Mouse (Mus musculus) heart, postnatal 25 days (tissue): Measurements from ENCODE around the gene Tpm4. TPM values are rescaled to one million over a fixed set of nuclear protein-coding genes. Genes with fewer than 3 reads are reported as not detected.

Source experiments
- DNase-seq: peaks from one replicate; pipeline ENCODE4 v3.0.0; 2022; ENCODE audit warnings: low spot score
- intact Hi-C: fragments of 180-260 bp; cut with DNase I; formaldehyde crosslinking; loops from one replicate; pipeline ENCODE4 v1.15.1; 2025
- total RNA-seq, 2 experiments: library from RNA; stranded (reverse); gene quantifications; 2 replicates each; pipeline ENCODE4 v1.2.3; 2021

The Tpm4 gene
- total RNA-seq, 2 experiments from 2014 or later = 105 to 108 TPM

DNA sequence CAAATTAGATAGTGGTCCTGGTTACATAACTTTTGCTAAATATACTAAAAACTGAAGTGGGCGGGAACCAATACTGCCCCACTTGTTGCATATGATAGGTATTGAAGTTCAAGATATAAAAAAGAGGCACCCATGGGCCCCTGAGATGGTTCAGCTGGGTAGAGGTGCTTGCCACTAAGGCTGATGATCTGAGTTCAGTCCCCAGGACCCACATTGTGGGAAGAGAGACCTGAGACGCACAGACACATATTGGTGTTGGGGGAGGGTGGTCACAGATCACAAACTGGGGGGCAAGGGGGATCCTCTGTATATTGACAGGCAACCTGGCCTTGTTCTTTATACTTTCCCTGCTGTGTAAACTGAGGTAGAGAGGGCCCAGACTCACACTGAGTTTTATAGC is 2.7 kb downstream of the Tpm4 start:
- no peak for DNase-seq
- intact Hi-C loops = no loop called here

DNA sequence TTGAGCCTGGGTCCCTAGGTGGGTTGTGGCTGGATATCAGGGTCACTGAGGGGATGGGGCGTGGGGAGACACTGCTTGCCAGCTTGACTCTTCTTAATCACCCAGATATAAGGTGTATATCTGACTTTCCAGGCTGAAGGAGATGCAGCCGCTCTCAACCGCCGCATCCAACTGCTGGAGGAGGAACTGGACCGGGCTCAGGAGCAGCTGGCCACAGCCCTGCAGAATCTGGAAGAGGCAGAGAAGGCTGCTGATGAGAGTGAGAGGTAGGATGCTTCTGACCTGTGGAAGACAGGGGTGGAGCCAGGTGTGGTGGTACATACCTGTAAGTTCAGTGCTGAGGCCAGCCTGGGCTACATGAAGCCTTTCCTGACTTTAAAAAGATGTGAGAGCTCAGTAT is 3.7 kb downstream of the Tpm4 start:
- intact Hi-C loops = loop anchor here (2.0 kb wide), 1 partner anchor 22 kb away; the partner anchor contains the start of gene Rab8a
- no peak for DNase-seq

DNA sequence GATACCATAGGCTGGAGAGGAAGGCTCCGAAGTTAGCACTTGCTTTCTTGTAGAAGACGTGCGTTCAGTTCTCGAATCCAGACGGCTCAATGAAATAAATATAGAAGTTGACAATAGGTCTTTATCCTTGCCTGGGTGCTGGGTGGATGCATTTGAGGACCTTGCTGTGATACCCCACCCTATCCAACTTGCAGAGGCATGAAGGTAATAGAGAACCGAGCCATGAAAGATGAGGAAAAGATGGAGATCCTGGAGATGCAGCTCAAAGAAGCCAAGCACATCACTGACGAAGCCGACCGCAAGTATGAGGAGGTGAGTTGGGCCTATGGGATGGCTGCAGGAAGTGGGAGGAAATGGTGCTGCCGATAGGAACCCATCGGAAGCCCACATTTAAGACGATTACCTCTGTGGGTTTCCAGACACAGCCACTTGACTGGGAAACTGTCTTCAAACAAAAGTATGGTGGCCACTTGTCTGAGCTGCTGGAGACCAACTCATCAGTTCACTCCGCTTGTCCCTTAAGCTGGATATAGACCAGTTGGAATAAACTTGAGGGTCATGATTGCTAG is 8.6 kb downstream of the Tpm4 start:
- no peak for DNase-seq
- intact Hi-C loops = no loop called here

DNA sequence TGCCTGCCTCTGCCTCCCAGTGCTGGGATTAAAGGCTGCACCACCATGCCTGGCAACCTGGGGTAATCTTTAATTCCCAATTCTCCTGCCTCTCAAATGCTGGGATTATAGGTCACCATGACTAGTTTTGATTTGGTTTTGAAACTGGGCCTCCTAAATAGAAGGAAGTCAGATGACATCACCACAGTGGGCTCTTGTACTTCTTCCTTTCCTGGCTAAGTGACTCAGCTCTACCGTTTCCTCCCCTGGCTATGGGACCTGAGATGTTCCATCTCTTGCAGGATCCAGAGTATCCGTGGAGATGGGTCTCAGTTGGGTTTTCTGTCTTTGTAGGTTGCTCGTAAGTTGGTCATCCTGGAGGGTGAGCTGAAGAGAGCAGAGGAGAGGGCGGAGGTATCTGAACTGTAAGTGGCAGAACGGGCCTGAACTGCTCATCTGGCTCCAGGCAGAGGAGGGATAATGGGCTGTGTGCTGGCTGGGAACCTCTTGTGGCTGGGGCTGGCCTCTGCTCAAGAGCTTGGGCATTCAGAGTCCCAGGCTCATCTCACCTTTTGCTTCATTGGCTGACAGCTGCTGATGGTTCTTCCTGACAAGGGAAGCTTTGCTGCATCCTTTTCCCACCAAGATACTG is 9.7 kb downstream of the Tpm4 start:
- no peak for DNase-seq
- intact Hi-C loops = no loop called here

DNA sequence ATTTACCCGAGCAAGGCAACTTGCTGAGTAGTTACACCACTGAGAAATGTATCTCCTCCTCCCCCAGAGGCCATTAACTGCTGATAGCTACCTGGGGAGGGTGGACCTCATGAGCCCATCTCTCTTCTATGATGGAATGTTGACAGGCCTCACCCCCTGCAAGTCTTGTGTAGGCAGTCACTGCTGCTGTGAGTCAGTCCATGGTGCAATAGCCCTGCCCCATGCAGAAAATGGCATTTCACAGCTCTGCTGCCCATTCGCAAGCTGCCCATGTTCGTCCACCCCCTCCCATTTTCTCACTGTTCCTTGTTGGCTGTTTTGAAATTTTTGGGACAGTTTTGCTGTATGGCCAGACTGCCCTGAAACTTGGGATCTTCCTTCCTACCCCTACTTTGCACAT is 10.7 kb downstream of the Tpm4 start:
- DNase-seq = no peak

DNA sequence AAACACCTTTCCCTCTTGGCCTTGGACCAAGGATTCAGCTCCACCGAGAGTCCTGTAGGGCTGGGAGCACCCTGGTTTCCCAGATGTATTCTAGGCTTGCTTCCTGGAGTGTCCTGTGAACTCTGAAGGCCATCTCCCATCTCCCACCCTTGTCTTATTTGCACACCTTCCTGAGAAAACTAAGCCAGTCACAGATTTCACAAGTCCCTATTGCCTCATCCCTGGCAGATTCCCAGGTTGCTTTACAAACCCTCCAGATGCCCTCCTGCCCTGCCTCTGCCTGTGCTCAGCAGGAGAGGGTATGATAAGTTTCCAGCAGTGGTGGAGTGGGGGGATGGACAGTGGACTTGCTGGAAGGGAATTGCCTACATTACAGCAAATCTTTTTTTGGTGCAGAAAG is 11.3 kb downstream of the Tpm4 start:
- intact Hi-C loops = no loop called here
- DNase-seq = no peak

More for the DNA sequence above, 10.7 kb downstream of the Tpm4 start:
- intact Hi-C loops = no loop called here

DNA sequence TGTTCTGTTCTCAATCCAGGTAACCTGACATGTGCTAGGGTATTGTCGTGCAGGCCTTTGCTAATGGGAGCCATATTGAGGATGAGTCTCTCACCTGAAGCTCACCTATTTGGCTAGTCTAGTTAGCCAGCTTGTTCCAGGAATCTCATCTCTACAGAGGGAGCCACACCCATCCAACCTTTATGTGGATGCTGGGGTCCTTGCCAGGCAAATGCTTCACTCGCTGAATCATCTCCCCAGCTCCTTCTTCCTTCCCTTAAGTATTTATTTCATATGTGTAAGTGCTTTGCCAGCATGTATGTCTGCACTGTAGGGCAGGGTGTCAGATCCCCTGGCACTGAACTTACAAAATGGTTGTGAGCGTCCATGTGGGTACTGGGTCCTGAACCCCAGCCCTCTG is 11.8 kb downstream of the Tpm4 start:
- intact Hi-C loops = no loop called here
- no peak for DNase-seq

DNA sequence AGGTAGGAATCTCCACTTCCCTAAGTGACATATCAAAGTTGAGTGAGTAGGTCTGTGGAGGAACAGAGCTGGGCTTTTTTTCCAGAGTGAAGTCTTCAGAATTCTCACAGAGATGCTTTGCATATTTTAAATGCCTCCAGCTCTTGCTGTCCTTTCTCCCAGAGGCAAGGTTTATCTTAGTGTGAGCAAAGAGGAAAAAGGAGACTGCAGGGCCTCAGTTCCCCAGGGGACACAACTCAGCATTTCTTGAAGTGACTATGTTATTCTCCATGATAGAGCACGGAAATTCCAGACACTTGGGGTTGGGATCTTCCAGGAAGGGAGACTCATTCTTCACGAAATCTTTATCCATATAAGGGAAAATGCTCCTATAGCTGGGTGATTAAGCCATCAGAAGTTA is 12.5 kb downstream of the Tpm4 start:
- no peak for DNase-seq
- intact Hi-C loops = no loop called here

DNA sequence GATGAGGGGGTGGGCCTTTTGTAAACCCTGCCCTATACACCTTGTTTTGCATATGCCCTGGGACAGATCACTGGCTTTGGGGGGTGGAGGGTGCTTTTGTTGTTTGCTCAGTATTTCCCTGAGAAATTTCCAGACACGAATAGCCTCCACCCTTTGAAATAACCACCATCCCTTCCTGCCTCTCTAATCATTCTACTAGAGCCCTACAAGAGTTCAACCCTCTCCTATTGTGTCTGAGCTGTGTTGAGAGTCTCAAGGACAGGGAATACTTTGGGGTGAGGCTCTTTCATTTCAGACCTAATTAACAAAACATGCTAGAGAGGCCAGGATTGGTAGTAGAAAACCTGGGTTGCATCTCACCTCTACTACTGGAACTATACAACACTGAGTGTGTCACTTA is 14.3 kb downstream of the Tpm4 start:
- intact Hi-C loops = no loop called here
- no peak for DNase-seq

DNA sequence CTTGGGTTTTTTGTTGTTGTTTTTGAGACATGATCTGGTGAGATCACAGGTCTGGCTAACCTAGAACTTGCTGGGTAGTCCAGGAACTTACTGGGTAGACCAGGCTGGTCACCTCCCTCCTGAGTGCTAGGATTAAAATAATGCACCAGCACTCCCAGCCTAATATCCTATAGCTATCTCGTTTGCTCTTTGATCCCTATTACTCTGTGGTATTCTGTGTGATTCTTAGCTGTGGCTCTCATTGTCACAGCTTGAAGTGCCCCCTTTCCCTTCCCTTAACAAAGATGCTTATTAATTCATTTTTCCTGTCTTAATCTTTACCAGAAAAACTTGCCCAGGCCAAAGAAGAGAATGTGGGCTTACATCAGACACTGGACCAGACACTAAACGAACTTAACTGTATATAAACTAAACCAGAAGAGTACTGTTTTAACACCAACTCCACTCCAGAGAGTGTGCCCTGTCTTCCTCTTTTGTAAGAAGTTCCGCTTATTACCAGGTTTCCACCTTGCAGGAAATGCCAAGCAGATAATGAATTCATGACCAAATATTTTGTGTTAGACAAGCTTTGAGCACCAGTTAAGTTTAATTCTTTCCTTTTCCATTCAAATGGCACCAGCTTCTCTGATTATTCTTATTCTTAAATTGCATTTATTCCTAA is 16.8 kb downstream of the Tpm4 start:
- DNase-seq = no peak

DNA sequence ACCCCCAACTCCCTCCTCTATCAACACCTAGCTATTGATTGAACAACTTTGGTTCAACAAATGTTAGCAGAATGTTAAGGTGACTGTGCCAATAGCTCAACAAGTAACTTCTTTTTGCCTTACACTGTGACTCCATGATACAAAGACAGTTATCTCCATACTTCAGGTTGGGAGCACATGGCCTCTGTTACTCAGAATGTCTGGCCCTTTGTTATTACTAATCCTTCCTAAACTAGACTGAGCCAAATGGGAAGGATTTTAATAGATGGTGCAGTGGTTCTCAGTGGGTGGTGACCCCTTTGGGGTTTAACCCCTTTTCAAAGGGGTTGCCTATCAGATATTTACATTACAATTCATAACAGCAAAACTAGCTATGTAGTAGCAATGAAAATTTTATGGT is 18.6 kb downstream of the Tpm4 start:
- intact Hi-C loops = no loop called here
- no peak for DNase-seq

More for the DNA sequence above, 16.8 kb downstream of the Tpm4 start:
- intact Hi-C loops = no loop called here

DNA sequence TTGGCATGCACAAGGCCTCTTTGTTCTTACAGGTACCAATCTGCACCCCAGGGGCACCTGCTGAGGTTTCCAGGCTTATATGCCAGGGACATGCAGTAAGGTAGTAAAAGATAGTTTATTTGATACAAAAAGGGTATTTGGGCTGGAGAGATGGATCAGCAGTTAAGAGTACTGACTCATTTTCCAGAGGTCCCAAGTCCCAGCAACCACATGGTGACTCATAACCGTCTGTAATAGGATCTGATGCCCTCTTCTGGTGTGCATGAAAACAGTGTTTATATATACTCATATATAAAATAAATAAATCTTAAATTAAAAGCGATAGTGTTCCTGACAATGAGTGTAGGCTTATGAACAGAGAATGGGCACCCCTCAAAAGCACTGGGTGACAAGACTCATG is 23.3 kb downstream of the Tpm4 start:
- intact Hi-C loops = no loop called here
- DNase-seq = no peak

DNA sequence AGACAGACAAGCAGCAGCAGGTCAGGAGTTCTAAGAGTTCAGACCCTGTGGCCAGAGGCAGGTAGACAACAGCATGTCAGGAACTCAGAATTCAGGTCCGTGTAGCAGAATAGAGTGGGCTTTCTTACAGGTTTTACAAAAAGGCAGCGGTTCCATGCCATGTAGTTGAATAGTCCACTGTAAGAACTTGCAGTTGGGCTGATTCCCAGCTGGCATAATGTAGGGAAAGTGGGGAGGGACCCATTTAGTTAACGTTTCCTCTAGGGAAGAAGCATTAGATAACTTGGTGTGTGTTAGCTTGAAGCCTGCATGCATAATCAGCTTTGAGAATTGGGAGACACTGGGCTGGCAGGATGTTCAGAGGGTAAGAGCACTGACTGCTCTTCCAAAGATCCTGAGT is 24.0 kb downstream of the Tpm4 start:
- intact Hi-C loops = no loop called here
- no peak for DNase-seq

DNA sequence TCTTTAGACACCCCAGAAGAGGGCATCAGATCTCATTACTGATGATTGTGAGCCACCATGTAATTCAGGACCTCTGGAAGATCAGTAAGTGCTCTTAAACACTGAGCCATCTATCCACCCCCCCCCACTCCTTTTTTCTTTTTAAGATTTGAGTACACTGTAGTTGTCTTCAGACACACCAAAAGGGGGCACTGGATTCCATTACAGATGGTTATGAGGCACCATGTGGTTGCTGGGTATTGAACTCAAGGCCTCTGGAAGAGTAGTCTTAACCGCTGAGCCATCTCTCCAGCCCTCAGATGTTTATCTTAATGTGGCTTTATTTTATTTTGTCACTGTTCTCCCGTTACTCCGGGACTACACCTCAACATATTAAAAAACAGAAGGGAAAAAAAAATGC is 25.2 kb downstream of the Tpm4 start:
- no peak for DNase-seq
- intact Hi-C loops = loop anchor here (2.0 kb wide), 1 partner anchor 21 kb away; no protein-coding TSS in a partner anchor

DNA sequence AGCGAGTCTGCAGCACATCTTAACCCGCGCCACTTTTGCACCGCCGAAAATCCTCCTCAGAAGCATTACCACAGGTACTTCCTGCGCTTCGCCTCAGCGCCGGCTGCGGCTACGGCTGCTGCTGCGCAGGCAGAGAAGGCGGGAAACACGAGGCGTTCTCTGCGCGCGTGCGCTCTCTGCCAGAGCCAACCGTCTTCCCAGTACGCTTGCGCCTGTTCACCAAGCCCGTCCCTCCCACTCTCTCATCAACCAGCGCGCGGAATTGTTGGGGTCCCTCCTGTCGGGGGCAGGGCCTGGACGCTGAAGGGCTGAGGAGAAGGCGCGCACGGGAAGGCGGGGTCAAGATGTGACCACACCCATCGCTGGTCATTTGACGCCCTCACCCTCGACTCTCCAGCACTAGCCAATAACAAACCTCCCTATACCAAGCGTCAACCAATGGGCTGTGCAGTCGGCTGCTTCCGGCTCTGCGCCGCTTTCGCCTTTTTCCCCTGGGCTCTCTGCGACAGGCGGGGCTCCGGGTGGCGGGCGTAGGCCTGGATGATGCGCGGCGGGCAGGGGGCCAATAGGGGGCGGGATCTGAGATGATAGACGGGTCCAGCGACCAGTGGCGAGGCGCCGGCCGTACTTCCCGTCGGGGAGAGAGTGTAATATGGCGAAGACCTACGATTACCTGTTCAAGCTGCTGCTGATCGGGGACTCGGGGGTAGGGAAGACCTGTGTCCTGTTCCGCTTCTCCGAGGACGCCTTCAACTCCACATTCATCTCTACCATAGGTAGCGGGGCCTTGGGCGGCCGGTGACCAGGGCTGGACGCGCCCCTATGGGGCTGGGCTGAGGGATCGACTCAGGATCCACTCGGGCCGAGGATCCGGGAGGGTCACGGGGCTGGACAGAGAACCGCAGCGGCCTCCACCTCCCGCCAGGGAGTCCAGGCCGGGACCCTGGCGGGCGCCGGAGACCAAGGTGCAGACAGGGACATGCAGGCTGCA is 26.2 kb downstream of the Tpm4 start, which contains the start of gene Rab8a:
Gene Rab8a (plus strand): TSS at position 494 of the 991 bp plus-strand sequence.
- intact Hi-C loops = loop anchor here (2.0 kb wide), 1 partner anchor 22 kb away; no protein-coding TSS in a partner anchor
- peak; percentile 100 for DNase-seq

DNA sequence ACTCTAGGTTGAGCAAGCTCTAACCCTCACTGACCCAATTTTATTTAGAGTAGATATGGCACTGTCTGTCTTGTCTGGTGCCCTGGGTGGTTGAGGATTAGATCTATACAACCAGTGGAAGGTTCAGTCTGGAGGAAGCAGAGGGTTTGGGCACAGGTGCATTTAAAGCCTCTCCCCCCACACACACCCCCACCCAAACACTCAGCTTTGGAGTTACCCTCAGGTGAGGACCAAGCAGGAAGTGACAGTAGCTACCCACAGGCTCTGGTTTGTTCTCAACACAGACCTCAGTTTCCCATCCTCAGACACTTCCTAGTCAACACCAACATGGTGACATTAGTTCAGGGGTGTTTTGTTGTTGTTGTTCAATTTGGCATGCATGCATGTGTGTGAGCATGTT is 28.0 kb downstream of the Tpm4 start:
- no peak for DNase-seq
- intact Hi-C loops = no loop called here

DNA sequence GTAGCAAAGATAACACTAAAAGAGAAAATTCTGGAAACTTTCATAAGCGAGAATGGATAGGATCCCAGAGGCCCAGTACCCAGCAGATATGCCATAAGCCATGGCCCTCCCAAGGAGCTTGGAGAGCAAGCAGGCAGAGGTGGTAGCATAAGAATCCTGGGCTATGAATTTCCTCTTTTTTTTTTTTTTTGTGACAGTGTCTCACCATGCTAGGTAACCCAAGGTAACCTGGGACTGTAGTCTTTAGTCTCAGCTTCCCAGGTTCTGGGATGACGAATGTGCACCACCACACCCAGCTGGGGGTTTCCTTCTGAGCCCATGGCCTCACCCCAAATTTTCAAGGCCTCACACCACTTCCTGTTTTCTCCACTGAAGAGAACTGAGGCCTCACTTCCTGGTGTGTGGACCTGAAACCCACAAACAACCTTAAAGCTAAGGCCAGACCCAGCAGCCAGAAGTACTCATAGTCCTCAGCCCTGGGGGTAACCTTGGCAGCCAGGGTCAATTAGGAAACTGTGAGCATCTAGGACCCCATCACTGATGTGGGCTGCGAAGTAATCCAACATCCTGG is 34.4 kb downstream of the Tpm4 start:
- DNase-seq = no peak
- intact Hi-C loops = no loop called here

DNA sequence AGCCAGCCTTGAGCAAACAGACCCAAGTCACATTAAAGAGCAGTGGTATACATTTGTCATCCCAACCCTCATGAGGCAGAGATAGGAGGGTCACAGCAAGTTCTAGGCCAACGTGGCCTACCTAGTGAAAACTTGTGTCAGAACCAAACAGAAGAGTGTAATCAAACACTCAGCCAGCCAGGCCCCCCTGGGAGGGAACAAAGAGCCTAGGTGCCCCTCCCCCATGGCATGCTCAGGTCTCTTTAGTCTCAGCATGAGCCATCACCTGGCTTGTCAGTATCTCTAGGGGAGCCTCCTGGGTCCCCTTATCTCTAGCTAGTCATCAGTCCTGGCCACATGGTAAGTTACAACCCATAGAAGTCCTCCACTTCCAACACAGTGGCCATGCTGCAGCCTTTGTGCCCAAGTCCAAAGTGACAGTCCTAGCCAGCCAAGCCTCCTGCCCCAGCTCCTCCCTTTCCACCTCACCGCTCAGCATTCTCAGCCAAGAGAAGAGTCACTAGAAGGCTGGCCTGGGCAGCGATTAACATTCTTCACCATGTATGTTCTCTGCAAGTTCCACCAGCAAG is 35.0 kb downstream of the Tpm4 start:
- intact Hi-C loops = no loop called here
- DNase-seq = no peak

DNA sequence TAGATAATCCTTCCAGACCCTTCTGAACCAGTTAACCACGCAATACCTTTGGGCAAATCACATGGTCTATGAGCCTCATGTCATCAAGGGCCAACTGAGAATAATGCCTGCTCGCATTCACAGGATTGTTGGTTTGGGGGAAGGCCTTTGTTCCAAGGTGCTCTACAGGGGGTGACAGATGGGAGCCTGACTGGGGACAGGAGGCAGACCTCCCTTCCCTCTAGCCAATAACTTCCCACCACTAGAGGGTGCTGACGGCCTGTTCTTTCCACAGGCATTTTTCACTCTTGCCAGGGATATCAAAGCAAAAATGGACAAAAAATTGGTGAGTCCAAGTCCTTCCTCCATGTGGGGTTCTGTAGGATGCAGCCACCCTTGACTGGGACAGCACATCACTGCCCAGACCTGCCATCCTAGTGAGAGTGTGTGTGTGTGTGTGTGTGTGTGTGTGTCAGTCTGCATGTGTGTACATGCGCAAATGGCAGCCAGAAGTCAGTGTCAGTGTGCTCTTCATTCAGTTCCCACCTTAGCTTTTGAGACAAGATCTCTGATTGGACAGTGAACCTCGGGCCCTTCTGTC is 42.7 kb downstream of the Tpm4 start:
- intact Hi-C loops = loop anchor here (2.0 to 5.0 kb wide), 3 partner anchors 40 to 189 kb away; partner anchors contain the start of genes Ap1m1 and Fam32a
- peak; percentile 18 for DNase-seq
